Mouse (Mus musculus) forebrain, embryonic 12.5 days (tissue): ENCODE measurements at regions not wholly inside any gene's neighbourhood (a gene's known extent, or its start where the extent isn't known, plus 50 kb on each side); places are given as distances from the start of the nearest gene placed in this dataset.

Experiments
- ATAC-seq: fragments of 200-750 bp; cut with Nextera tagmentation; 2 replicates; pipeline ENCODE4 v1.8.0; 2017; ENCODE audit warnings: moderate TSS enrichment; ENCODE audit not compliant: low FRiP score
- H3K27ac ChIP-seq: fragments of 300-500 bp; sonication (generic); 2 replicates; pipeline ENCODE4 v1.5.1; 2016; ENCODE audit warnings: mild to moderate bottlenecking
- H3K27me3 ChIP-seq: fragments of 300-500 bp; sonication (generic); 2 replicates; pipeline ENCODE4 v1.6.1; 2016; ENCODE audit warnings: mild to moderate bottlenecking
- H3K36me3 ChIP-seq: fragments of 300-500 bp; sonication (generic); replicated peaks from 2 replicates; pipeline ENCODE4 v1.6.1; 2016; ENCODE audit warnings: mild to moderate bottlenecking
- H3K4me1 ChIP-seq: fragments of 300-500 bp; sonication (generic); 2 replicates; pipeline ENCODE4 v1.6.1; 2016
- H3K4me2 ChIP-seq: fragments of 300-500 bp; sonication (generic); 2 replicates; pipeline ENCODE4 v1.6.1; 2016; ENCODE audit warnings: mild to moderate bottlenecking, moderate library complexity
- H3K4me3 ChIP-seq: fragments of 300-500 bp; sonication (generic); replicated peaks from 2 replicates; pipeline ENCODE4 v1.5.1; 2016; ENCODE audit warnings: mild to moderate bottlenecking
- H3K9ac ChIP-seq: fragments of 300-500 bp; sonication (generic); 2 replicates; pipeline ENCODE4 v1.6.1; 2016; ENCODE audit warnings: mild to moderate bottlenecking
- H3K9me3 ChIP-seq: fragments of 300-500 bp; sonication (generic); 2 replicates; pipeline ENCODE4 v1.6.1; 2016
- WGBS: fragments of 180-500 bp; shearing (Covaris S2); methylation state at CpG from one replicate; pipeline ENCODE4 v1.1.7; 2016; 5-methylcytosine and 5-hydroxymethylcytosine counted together

DNA sequence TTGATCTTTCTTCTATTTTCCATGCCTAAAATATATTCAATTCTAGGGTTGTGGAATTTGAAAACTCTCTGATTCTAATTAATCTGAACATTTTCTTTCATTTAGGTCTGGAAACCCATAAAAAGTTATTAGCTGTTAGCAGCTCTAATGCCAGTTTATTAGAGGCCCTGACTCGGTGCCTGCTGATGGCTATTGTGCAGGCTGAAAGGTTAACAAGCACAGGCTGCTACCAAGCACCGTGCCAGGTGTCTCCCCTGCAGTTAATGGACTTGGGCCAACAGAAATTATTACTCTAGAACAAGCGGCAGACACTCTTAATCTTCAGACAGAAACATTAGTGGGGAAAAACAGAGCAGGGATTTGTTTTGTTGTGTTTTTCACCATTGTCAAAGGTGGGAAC lies 317.8 kb downstream of the Nsun3 start:
- H3K9me3 ChIP-seq, result no peaks in the 10 kb centered on the region
- no peak overlapping the region for H3K9ac ChIP-seq
- no peak overlapping the region for H3K4me2 ChIP-seq
- peak; percentile 60; the same call in 1 of the 2 replicates for ATAC-seq
- H3K4me1 ChIP-seq, result no peaks in the 10 kb centered on the region
- H3K27me3 ChIP-seq, result no peaks in the 10 kb centered on the region
- no peak overlapping the region for H3K27ac ChIP-seq
- 15% methylated on average over 3 of the region's 3 CpGs for WGBS
- H3K36me3 ChIP-seq, result no peaks in the 10 kb centered on the region
- H3K4me3 ChIP-seq, result no peak overlapping the region

DNA sequence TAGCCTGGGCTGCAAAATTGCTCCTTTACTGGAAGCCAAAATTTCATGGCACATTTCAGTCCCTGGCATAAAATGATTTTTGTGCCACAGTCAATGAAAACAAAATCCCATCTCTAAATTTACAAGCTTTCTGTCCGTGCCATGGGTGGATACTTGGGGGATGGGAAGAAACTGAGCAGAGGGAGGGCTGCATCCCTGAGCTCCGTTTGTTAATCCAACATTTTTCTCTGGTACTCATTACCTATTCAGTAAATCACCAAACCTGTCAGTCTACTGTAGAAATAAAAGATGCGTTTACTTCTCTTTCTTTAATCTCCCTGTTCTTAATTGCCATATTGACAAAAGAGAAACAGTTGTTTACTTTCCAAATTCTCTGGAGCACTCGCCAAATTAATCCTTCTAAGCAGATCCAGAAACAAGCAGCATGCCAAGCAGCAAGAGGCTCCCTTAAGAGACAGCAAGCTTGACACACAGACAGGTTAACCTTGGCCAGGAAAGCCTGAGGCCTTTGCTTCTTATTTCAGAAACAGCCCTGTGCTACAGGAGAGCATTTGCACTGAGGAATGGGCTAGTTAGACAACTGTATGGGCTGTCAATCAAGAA lies 326.6 kb downstream of the Nsun3 start:
- H3K27ac ChIP-seq, result no peak overlapping the region
- no peak for ATAC-seq
- WGBS, result 29% methylated on average over 4 of the region's 4 CpGs

DNA sequence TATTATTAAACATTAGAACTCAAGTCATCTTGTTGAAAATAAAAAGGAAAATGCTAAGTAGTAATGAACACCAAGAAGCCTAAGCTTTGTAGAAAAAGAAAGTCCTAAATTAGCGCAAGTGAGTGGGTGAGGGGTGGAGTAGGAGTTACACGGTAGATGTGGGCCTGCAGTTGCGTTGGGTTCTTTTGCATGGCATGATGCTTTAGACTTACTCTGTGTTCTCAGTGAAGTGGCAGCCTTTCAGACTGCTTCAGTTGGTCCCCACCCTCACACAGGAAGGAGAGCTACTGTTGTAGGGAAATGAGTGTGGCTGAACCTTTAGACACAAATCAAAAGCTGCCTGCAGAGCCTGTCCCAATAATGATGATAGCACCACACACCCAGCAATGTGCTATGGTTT lies 336.9 kb downstream of the Nsun3 start:
- no peaks in the 10 kb centered on the region for H3K4me1 ChIP-seq
- H3K4me3 ChIP-seq, result no peak overlapping the region
- ATAC-seq, result no peak
- H3K4me2 ChIP-seq, result no peak overlapping the region
- no peaks in the 10 kb centered on the region for H3K27me3 ChIP-seq
- no peak overlapping the region for H3K27ac ChIP-seq
- H3K9ac ChIP-seq, result no peak overlapping the region
- no peaks in the 10 kb centered on the region for H3K36me3 ChIP-seq
- 89% methylated on average over 3 of the region's 3 CpGs for WGBS
- no peaks in the 10 kb centered on the region for H3K9me3 ChIP-seq

More for the DNA sequence above, 326.6 kb downstream of the Nsun3 start:
- H3K4me1 ChIP-seq, result no peaks in the 10 kb centered on the region
- H3K36me3 ChIP-seq, result no peaks in the 10 kb centered on the region
- no peaks in the 10 kb centered on the region for H3K27me3 ChIP-seq
- H3K4me2 ChIP-seq, result no peak overlapping the region
- H3K9me3 ChIP-seq, result no peaks in the 10 kb centered on the region
- H3K9ac ChIP-seq, result no peak overlapping the region
- H3K4me3 ChIP-seq, result no peak overlapping the region

DNA sequence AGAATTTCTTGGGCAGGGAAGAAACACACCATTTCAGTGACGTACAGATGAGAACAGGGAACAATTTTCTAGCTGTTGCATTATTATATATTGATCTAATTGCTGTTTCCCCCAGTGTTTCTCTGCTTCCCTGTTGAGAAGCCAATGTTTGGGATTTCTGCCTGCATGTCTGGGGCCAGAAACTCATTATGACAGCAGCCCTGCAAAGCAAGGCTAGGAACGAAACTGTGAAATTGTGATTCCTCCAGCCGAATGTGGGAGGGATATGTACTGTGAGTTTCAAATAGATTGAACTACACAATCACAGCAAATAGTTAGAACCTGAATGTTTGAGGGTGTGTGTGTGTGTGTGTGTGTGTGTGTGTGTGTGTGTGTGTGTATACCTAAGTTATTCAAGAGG lies 339.2 kb downstream of the Nsun3 start:
- H3K27me3 ChIP-seq, result no peaks in the 10 kb centered on the region
- no peak overlapping the region for H3K9ac ChIP-seq
- no peak for ATAC-seq
- no peaks in the 10 kb centered on the region for H3K36me3 ChIP-seq
- no peaks in the 10 kb centered on the region for H3K4me1 ChIP-seq
- H3K9me3 ChIP-seq, result no peaks in the 10 kb centered on the region
- no peak overlapping the region for H3K4me2 ChIP-seq
- H3K4me3 ChIP-seq, result no peak overlapping the region
- no peak overlapping the region for H3K27ac ChIP-seq
- 83% methylated on average over 3 of the region's 3 CpGs for WGBS

DNA sequence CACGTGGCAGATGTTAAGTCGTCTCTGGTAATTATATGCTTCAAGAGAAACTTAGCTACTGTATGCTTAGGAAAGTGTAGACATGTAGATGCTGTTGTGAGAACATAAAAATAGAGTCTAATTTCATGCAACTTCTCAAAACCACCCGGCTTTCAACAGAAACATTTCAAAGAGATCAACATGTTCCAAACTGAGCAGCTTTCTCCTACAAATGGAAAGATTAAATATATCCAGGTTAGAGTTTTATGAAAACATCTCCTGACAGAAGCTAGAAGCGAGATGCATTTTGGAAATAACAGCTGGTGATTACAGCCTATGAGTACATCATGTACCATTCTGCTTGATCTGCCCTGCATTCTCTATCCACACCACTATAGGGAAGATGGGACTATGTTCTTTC lies 345.4 kb downstream of the Nsun3 start:
- Histone ChIP-seq H3K9ac (no peak overlapping the region), H3K27ac (no peak overlapping the region), H3K4me3 (no peak overlapping the region), H3K9me3 (no peaks in the 10 kb centered on the region), H3K4me1 (no peaks in the 10 kb centered on the region), H3K27me3 (no peaks in the 10 kb centered on the region), H3K4me2 (no peak overlapping the region), H3K36me3 (no peaks in the 10 kb centered on the region)
- ATAC-seq, result no peak
- 78% methylated on average over 4 of the region's 4 CpGs for WGBS

DNA sequence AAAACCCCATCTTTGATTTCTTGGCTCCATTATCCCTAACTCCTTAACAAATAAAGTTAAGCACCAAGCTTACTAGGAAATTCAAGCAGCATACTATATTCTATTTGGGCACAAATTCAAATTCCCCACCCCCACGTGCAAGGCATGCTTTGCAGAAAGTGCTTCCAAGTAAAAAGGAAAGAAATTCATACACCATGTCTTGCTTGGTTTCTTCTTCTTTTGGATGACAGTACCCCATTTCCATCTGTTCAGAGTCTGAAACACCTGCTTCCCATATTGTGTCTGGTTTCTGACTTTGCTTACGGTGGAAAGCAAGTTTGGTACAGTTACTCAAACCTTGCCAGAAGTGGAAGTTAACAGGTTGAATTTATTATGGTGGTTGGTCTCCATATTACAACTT lies 353.5 kb downstream of the Nsun3 start:
- 81% methylated on average over 2 of the region's 2 CpGs for WGBS

DNA sequence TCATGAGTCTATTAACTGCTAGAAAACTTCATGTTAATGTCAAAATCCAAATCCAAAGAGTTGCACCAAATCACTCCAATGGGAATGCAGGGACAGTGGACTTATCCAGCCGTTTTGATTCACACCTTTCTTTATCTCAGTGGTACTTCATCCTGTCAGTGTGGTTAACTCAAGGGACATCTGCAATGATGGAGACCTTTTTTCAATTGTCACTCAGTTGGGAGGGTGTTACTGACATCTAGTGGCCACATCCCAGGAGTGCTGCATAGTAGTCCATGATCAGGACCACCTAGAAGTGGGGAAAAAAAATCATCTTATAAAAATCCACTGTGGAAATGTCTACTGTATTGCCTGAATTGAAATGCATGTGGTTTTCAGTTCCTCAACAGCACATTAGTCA lies 372.1 kb downstream of the Nsun3 start:
- Histone ChIP-seq H3K9me3 (no peaks in the 10 kb centered on the region), H3K9ac (no peak overlapping the region), H3K27ac (no peak overlapping the region), H3K36me3 (no peaks in the 10 kb centered on the region), H3K4me1 (no peaks in the 10 kb centered on the region), H3K4me2 (no peak overlapping the region), H3K27me3 (no peaks in the 10 kb centered on the region), H3K4me3 (no peak overlapping the region)
- 20% methylated on average over 1 of the region's 1 CpGs for WGBS
- ATAC-seq, result peak; percentile 89

More for the DNA sequence above, 353.5 kb downstream of the Nsun3 start:
- Histone ChIP-seq H3K4me2 (no peak overlapping the region), H3K4me3 (no peak overlapping the region), H3K4me1 (no peaks in the 10 kb centered on the region), H3K9ac (no peak overlapping the region), H3K27me3 (no peaks in the 10 kb centered on the region), H3K36me3 (no peaks in the 10 kb centered on the region), H3K27ac (no peak overlapping the region), H3K9me3 (no peaks in the 10 kb centered on the region)
- ATAC-seq, result no peak

DNA sequence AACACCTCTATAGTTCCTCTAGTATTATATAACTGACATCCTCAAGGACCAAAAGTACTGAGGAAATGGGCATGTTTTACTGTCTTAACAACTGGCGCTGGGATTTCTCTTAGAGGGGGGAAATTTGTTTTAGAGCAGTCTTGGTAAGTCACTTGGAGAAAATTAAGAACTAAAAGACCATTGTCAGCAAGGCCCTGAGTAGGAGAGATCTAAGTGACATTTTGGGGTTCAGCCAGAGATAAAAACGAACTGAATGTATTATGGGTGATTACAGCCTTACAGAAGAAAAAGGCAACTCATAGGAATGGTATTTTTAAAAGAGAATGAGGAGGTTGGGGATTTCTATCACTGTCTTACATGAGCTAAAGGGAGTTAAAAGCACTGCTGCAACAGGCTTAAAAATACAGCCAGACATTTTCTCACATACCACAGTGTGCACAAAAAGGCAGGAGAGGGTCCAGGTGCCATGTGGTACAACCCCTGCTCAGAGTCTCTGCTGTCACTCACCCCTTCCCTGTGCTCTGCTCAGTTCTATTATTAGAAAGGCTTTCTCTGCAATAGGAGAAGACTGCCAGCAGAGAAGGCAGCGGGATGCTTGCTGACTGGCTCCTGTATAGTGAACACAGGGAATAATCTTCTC lies 379.0 kb downstream of the Nsun3 start:
- Histone ChIP-seq H3K4me3 (no peak overlapping the region), H3K4me2 (no peak overlapping the region), H3K4me1 (no peaks in the 10 kb centered on the region), H3K9me3 (no peaks in the 10 kb centered on the region), H3K27me3 (no peaks in the 10 kb centered on the region), H3K9ac (no peak overlapping the region), H3K36me3 (no peaks in the 10 kb centered on the region), H3K27ac (no peak overlapping the region)
- no peak for ATAC-seq
- WGBS, result 64% methylated on average over 3 of the region's 3 CpGs

DNA sequence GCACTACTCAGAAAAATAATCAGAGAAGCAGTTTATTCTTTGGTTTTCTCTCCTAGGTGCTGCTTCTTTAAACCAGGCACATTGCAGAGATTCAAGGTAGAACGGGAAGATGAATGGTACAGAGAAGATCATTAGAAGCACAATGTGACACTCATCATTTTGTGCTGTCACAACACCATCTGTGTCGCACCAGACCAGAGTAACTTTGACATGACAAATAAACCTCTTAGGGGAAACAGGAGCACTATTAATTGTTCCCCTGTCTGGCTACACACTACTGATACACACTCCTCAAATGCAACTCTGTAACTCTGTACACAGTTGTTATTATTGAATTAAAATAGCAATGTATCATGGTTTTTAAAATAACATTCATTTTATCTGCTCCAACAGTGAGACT lies 380.2 kb downstream of the Nsun3 start:
- no peak overlapping the region for H3K9ac ChIP-seq
- no peak for ATAC-seq
- no peak overlapping the region for H3K4me2 ChIP-seq
- H3K4me1 ChIP-seq, result no peaks in the 10 kb centered on the region
- WGBS, result 70% methylated on average over 2 of the region's 2 CpGs
- no peaks in the 10 kb centered on the region for H3K27me3 ChIP-seq
- H3K36me3 ChIP-seq, result no peaks in the 10 kb centered on the region
- H3K4me3 ChIP-seq, result no peak overlapping the region
- no peaks in the 10 kb centered on the region for H3K9me3 ChIP-seq
- H3K27ac ChIP-seq, result no peak overlapping the region

DNA sequence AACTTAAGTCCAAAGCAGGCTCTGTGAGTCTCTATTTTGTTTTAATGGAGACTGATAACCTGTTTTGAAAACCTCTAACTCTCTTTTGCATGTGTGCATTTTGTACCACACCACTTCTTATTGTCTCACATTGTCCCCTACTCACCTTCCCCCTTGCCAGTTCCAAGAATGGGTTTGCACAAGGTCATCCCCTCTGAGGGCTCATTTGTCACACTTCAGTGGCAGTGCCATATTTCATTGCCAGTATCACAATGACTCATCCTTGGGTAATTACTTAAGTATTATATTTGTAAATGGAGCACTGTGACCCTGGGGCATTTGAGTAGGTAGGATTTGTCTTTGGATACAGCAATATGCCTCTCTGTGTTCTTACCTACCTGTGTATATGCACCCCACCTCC lies 429.3 kb downstream of the Nsun3 start:
- ATAC-seq, result no peak
- Histone ChIP-seq H3K9ac (no peak overlapping the region), H3K36me3 (no peaks in the 10 kb centered on the region), H3K27ac (no peak overlapping the region), H3K27me3 (no peaks in the 10 kb centered on the region), H3K4me3 (no peak overlapping the region), H3K9me3 (no peaks in the 10 kb centered on the region), H3K4me1 (peaks cover 4% of the 10 kb centered on the region), H3K4me2 (no peak overlapping the region)

DNA sequence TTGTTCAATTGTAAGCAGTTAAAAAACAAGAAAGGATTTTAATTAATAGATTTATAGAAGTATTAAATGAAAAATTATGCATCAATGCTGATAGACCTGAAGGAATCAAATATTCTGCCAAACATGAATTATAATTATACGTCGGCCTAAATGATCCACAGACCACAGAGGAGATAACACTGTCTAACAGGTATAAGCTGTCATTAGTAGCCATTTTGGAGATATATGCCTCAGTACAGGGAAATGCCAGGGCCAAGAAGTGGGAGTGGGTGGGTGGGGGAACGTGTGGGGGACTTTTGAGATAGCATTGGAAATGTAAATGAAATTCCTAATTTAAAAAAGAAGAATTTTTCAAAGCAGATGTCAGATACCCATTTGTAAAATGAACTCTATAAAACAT lies 430.3 kb downstream of the Nsun3 start:
- Histone ChIP-seq H3K36me3 (no peaks in the 10 kb centered on the region), H3K9me3 (no peaks in the 10 kb centered on the region), H3K27me3 (no peaks in the 10 kb centered on the region), H3K27ac (no peak overlapping the region), H3K4me3 (no peak overlapping the region), H3K4me1 (peaks cover 4% of the 10 kb centered on the region), H3K9ac (no peak overlapping the region), H3K4me2 (peak overlapping the region; percentile 32; the same call in 1 of the 2 replicates)
- ATAC-seq, result peak; percentile 60
- WGBS, result 58% methylated on average over 3 of the region's 3 CpGs

DNA sequence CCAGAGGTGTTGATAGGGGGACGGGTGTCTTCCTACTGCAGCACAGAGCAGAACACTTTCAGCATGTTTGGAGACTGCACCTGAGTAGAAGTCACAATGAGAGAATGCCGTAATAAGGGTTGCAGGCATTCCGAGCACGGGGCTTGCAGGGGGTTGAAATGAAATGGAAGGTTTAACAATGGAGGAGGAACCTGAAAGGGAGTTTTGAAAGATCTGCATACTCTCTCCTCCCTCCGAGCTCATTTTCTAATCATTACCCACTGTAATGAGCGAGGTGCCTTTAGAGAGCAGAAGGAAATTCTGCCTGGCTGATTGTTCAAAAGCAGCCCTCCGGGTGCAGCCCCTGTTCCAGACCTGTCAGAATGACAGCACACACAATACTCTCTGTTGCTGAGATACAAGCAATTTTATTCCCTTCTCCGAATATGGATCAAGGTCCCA lies 430.8 kb downstream of the Nsun3 start:
- Histone ChIP-seq H3K27ac (no peak overlapping the region), H3K9me3 (no peaks in the 10 kb centered on the region), H3K4me1 (peaks cover 4% of the 10 kb centered on the region), H3K27me3 (no peaks in the 10 kb centered on the region), H3K4me2 (peak overlapping the region; percentile 32), H3K9ac (no peak overlapping the region), H3K4me3 (no peak overlapping the region), H3K36me3 (no peaks in the 10 kb centered on the region)
- 13% methylated on average over 8 of the region's 8 CpGs for WGBS
- peak; percentile 93 for ATAC-seq

DNA sequence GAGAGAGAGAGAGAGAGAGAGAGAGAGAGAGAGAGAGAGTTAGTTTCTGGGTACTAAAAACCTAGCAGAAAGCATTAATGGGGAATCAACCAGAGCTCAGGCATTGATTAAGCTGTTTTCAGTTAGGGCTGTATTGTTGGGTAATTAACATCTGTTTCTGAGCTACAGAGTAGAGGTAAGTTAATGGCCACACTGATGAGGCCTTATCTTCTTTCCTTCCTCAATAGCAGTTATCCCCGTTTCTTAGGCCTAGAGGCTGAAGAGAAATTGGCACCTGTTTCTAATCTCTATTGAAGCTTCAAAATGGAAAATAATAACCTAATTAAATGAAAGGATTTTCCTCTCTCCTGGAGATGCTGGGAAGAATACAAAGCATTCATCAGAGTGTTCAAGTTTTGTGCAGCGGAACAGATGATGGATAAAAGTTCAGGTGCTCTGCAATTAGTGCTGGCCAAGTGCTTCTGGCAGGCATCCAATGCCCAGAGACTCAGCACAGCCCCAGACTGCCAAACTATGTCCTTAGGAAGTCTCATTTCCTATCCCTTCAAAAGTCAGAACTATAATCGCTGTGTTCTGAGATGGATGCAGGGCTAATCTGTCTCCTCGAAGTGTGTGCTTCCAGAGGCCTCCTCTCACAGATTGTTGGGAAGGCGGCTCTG lies 459.1 kb downstream of the Nsun3 start:
- ATAC-seq, result peak; percentile 70; the same call in 1 of the 2 replicates
- H3K27ac ChIP-seq, result no peak overlapping the region
- no peaks in the 10 kb centered on the region; the same call in 1 of the 2 replicates for H3K4me1 ChIP-seq
- H3K4me2 ChIP-seq, result no peak overlapping the region
- H3K9ac ChIP-seq, result no peak overlapping the region
- WGBS, result 43% methylated on average over 5 of the region's 5 CpGs
- no peaks in the 10 kb centered on the region for H3K36me3 ChIP-seq
- no peak overlapping the region for H3K4me3 ChIP-seq
- no peaks in the 10 kb centered on the region for H3K9me3 ChIP-seq
- H3K27me3 ChIP-seq, result no peaks in the 10 kb centered on the region
